Mouse (Mus musculus): ENCODE measurements around the gene Pnpla1. TPM values are rescaled to one million over a fixed set of nuclear protein-coding genes. Genes with fewer than 3 reads are reported as not detected.

Gene Pnpla1
- polyA plus RNA-seq, 1 experiment = 0.03 TPM

GRCm38 (mm10) chr17:28904546-28905376 is 46.5 kb downstream of the Pnpla1 start:
- TF ChIP-seq POLR2A (IDR thresholded peaks at IDR 0.05; ENCODE audit: borderline replicate concordance, insufficient read depth, low read length) (no peak), CTCF (IDR thresholded peaks at IDR 0.05; ENCODE audit: borderline replicate concordance, insufficient read depth, low read depth, low read length) (peak; percentile 82)
- Histone ChIP-seq H3K4me3 (replicated peaks; ENCODE audit: insufficient read depth, low read depth, low read length) (no peak overlapping the region), H3K27me3 (ENCODE audit: control insufficient read depth, insufficient read depth, low read length) (no peaks in the 10 kb centered on the region), H3K27ac (ENCODE audit: insufficient read depth, low read length) (no peak overlapping the region), H3K4me1 (ENCODE audit: control insufficient read depth, insufficient read depth, low read length) (peaks cover 8% of the 10 kb centered on the region)
- peak; percentile 49 to 78 for DNase-seq
- WGBS = 23% methylated on average over 23 of the region's 23 CpGs

- DNase-seq = no peak
- no peak overlapping the region for H3K27ac ChIP-seq (ENCODE audit: insufficient read depth, low read length)
- no peaks in the 10 kb centered on the region for H3K27me3 ChIP-seq (ENCODE audit: control insufficient read depth, insufficient read depth, low read length)
- H3K4me1 ChIP-seq (ENCODE audit: control insufficient read depth, insufficient read depth, low read length) = peaks cover 4% of the 10 kb centered on the region; the same call in 1 of the 2 replicates
- WGBS = 86% methylated on average over 13 of the region's 13 CpGs
- TF ChIP-seq CTCF (IDR thresholded peaks at IDR 0.05; ENCODE audit: borderline replicate concordance, insufficient read depth, low read depth, low read length) (no peak), POLR2A (IDR thresholded peaks at IDR 0.05; ENCODE audit: borderline replicate concordance, insufficient read depth, low read length) (no peak)
- no peak overlapping the region for H3K4me3 ChIP-seq (replicated peaks; ENCODE audit: insufficient read depth, low read depth, low read length)
These were observed 47.2 kb downstream of the Pnpla1 start for GRCm38 (mm10) chr17:28905377-28905916.

- TF ChIP-seq CTCF (IDR thresholded peaks at IDR 0.05; ENCODE audit: borderline replicate concordance, insufficient read depth, low read depth, low read length) (no peak), POLR2A (IDR thresholded peaks at IDR 0.05; ENCODE audit: borderline replicate concordance, insufficient read depth, low read length) (no peak)
- Histone ChIP-seq H3K27me3 (ENCODE audit: control insufficient read depth, insufficient read depth, low read length) (no peaks in the 10 kb centered on the region), H3K4me1 (ENCODE audit: control insufficient read depth, insufficient read depth, low read length) (peaks cover 4% of the 10 kb centered on the region; the same call in 1 of the 2 replicates), H3K27ac (ENCODE audit: insufficient read depth, low read length) (no peak overlapping the region), H3K4me3 (replicated peaks; ENCODE audit: insufficient read depth, low read depth, low read length) (no peak overlapping the region)
- DNase-seq = no peak
- 59% methylated on average over 7 of the region's 7 CpGs for WGBS
These were observed 49.7 kb downstream of the Pnpla1 start for GRCm38 (mm10) chr17:28907959-28908358.

- WGBS = 17% methylated on average over 29 of the region's 29 CpGs
- peaks cover 4% of the 10 kb centered on the region; the same call in 1 of the 2 replicates for H3K4me1 ChIP-seq (ENCODE audit: control insufficient read depth, insufficient read depth, low read length)
- TF ChIP-seq POLR2A (IDR thresholded peaks at IDR 0.05; ENCODE audit: borderline replicate concordance, insufficient read depth, low read length) (no peak), CTCF (IDR thresholded peaks at IDR 0.05; ENCODE audit: borderline replicate concordance, insufficient read depth, low read depth, low read length) (peak; percentile 15; the same call in 1 of the 2 replicates)
- H3K27me3 ChIP-seq (ENCODE audit: control insufficient read depth, insufficient read depth, low read length) = no peaks in the 10 kb centered on the region
- no peak overlapping the region for H3K4me3 ChIP-seq (replicated peaks; ENCODE audit: insufficient read depth, low read depth, low read length)
- H3K27ac ChIP-seq (ENCODE audit: insufficient read depth, low read length) = no peak overlapping the region
- no peak for DNase-seq
These were observed 51.2 kb downstream of the Pnpla1 start for GRCm38 (mm10) chr17:28909252-28909941.

- no peak overlapping the region for H3K27ac ChIP-seq (ENCODE audit: insufficient read depth, low read length)
These were observed 51.9 kb downstream of the Pnpla1 start for GRCm38 (mm10) chr17:28910139-28910538.

GRCm38 (mm10) chr17:28913200-28913599 is 55.0 kb downstream of the Pnpla1 start:
- Histone ChIP-seq H3K27me3 (ENCODE audit: control insufficient read depth, insufficient read depth, low read length) (no peaks in the 10 kb centered on the region), H3K4me1 (ENCODE audit: control insufficient read depth, insufficient read depth, low read length) (no peaks in the 10 kb centered on the region), H3K27ac (ENCODE audit: insufficient read depth, low read length) (no peak overlapping the region), H3K4me3 (replicated peaks; ENCODE audit: insufficient read depth, low read depth, low read length) (no peak overlapping the region)
- WGBS = 54% methylated on average over 5 of the region's 5 CpGs
- TF ChIP-seq POLR2A (IDR thresholded peaks at IDR 0.05; ENCODE audit: borderline replicate concordance, insufficient read depth, low read length) (no peak), CTCF (IDR thresholded peaks at IDR 0.05; ENCODE audit: borderline replicate concordance, insufficient read depth, low read depth, low read length) (no peak)
- no peak for DNase-seq

More at GRCm38 (mm10) chr17:28910139-28910538, 51.9 kb downstream of the Pnpla1 start:
- TF ChIP-seq CTCF (IDR thresholded peaks at IDR 0.05; ENCODE audit: borderline replicate concordance, insufficient read depth, low read depth, low read length) = no peak
- TF ChIP-seq POLR2A (IDR thresholded peaks at IDR 0.05; ENCODE audit: borderline replicate concordance, insufficient read depth, low read length) = no peak
- no peak for DNase-seq
- Histone ChIP-seq H3K4me3 (replicated peaks; ENCODE audit: insufficient read depth, low read depth, low read length) (no peak overlapping the region), H3K27me3 (ENCODE audit: control insufficient read depth, insufficient read depth, low read length) (no peaks in the 10 kb centered on the region), H3K4me1 (ENCODE audit: control insufficient read depth, insufficient read depth, low read length) (no peaks in the 10 kb centered on the region)
- 68% methylated on average over 7 of the region's 7 CpGs for WGBS

GRCm38 (mm10) chr17:28913940-28914339 is 55.7 kb downstream of the Pnpla1 start:
- no peak for DNase-seq
- Histone ChIP-seq H3K27ac (ENCODE audit: insufficient read depth, low read length) (no peak overlapping the region), H3K27me3 (ENCODE audit: control insufficient read depth, insufficient read depth, low read length) (no peaks in the 10 kb centered on the region), H3K4me3 (replicated peaks; ENCODE audit: insufficient read depth, low read depth, low read length) (no peak overlapping the region), H3K4me1 (ENCODE audit: control insufficient read depth, insufficient read depth, low read length) (no peaks in the 10 kb centered on the region)
- TF ChIP-seq POLR2A (IDR thresholded peaks at IDR 0.05; ENCODE audit: borderline replicate concordance, insufficient read depth, low read length) (no peak), CTCF (IDR thresholded peaks at IDR 0.05; ENCODE audit: borderline replicate concordance, insufficient read depth, low read depth, low read length) (no peak)
- 92% methylated on average over 6 of the region's 6 CpGs for WGBS
